Mouse (Mus musculus) brain, embryonic 14.5 days (tissue): Measurements from ENCODE around the gene Ddi2. TPM values are rescaled to one million over a fixed set of nuclear protein-coding genes. Genes with fewer than 3 reads are reported as not detected.

Source experiments
- DNase-seq: peaks from one replicate; pipeline ENCODE4 v3.0.0-alpha.2; 2011; ENCODE audit warnings: low read depth
- CTCF ChIP-seq: fragments of 200-500 bp; IDR thresholded peaks from 2 replicates; pipeline ENCODE4 v1.5.1; 2012; ENCODE audit warnings: inconsistent platforms, mild to moderate bottlenecking, moderate library complexity, borderline replicate concordance; ENCODE audit not compliant: insufficient read depth, insufficient read length; ENCODE audit errors: extremely low read depth
- POLR2A ChIP-seq: fragments of 200-500 bp; IDR thresholded peaks from 2 replicates; pipeline ENCODE4 v1.6.1; 2012; ENCODE audit warnings: mild to moderate bottlenecking, inconsistent platforms, borderline replicate concordance; ENCODE audit not compliant: poor library complexity, insufficient read depth, insufficient read length, severe bottlenecking; ENCODE audit errors: extremely low read depth
- polyA plus RNA-seq: library from polyadenylated mRNA; depleted of rRNA; stranded (reverse); fragments of >200 nt; gene quantifications from 2 replicates; pipeline ENCODE4 v1.2.3, GENCODE M21; 2012; rRNA removed

Ddi2 gene
- polyA plus RNA-seq, 1 experiment, result 19.5 TPM

DNA sequence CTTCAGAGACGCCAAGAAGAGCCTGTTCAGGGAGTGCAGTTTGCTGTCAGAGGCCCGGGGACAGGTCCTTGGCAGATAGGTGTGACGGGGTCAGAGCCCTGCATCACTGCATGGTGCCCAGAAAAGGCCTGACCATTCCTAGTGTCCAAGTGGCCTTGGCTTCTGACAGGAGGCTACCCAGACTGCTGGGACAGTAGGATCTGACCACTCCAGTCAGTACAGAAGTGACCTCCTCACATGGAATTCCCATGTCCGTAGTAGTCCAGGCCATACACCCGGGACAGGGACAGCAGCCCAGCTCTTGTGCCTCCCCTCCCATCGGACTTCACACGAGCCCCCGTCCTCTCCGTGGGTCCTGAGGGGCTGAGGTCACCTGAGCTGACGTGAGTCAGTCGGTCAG, 93.2 kb downstream of the Ddi2 start:
- TF ChIP-seq POLR2A, result no peak
- TF ChIP-seq CTCF, result no peak
- no peak for DNase-seq

DNA sequence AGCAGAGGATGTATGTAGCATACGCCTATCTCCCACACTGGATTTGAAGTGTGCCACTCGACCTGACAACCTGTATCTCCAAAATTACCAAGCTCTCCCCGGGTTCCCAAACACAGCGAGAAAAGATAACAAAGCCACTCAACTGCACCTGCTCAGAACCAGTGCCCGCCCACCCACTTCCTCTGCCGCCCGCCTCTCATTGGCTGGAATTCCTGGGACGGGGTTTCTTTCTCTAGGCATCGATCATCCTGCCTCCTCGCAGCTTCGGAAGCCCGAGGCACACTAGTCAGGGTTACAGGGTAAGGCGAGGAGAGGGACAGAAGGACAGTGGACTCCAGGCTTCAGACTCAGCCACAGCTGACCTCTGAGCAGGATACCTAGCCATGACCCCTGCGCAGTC, 94.6 kb downstream of the Ddi2 start:
- no peak for TF ChIP-seq POLR2A
- TF ChIP-seq CTCF, result no peak
- DNase-seq, result no peak

Other genes starting within 250 kb of the Ddi2 start
- gene Spen, start 184.8 kb downstream of the Ddi2 start, polyA plus RNA-seq, result 9.9 and 32.7 TPM in 2 replicates
- 34.7 and 50.7 TPM in 2 replicates for gene Fblim1, start 117.3 kb downstream of the Ddi2 start, polyA plus RNA-seq
- gene Tmem82, start 104.8 kb downstream of the Ddi2 start, polyA plus RNA-seq, result 0.14 and 0.44 TPM in 2 replicates
- gene Slc25a34, start 99.6 kb downstream of the Ddi2 start, polyA plus RNA-seq, result 0.40 and 0.42 TPM in 2 replicates
- gene Plekhm2, start 58.5 kb downstream of the Ddi2 start, polyA plus RNA-seq, result 55.0 and 56.0 TPM in 2 replicates
- gene Rsc1a1, start 37.8 kb downstream of the Ddi2 start, polyA plus RNA-seq, result 6.7 and 7.2 TPM in 2 replicates
- gene Agmat, start 23.3 kb upstream of the Ddi2 start, polyA plus RNA-seq, result 0.05 TPM in 2 replicates
- 17.7 and 19.9 TPM in 2 replicates for gene Dnajc16, start 67.5 kb upstream of the Ddi2 start, polyA plus RNA-seq
- gene Casp9, start 70.2 kb upstream of the Ddi2 start, polyA plus RNA-seq, result 27.8 and 29.2 TPM in 2 replicates
- gene Cela2a, start 102.7 kb upstream of the Ddi2 start, polyA plus RNA-seq, result 0.19 and 0.21 TPM in 2 replicates
- not detected in 2 replicates for gene Ctrc, start 122.9 kb upstream of the Ddi2 start, polyA plus RNA-seq
- 72.6 and 78.7 TPM in 2 replicates for gene Efhd2, start 151.5 kb upstream of the Ddi2 start, polyA plus RNA-seq